Mouse (Mus musculus): ENCODE measurements around the gene Thada.

Thada gene

GRCm38 (mm10) chr17:84368213-84369014 is 97.6 kb downstream of the Thada start:
- no peak for DNase-seq

- no peak for DNase-seq
These were observed 98.3 kb downstream of the Thada start for GRCm38 (mm10) chr17:84367663-84368062.

GRCm38 (mm10) chr17:84365791-84366301 is 100.2 kb downstream of the Thada start:
- no peak for DNase-seq

- no peak for DNase-seq
These were observed 100.8 kb downstream of the Thada start for GRCm38 (mm10) chr17:84365006-84365716.

- no peak for DNase-seq
These were observed 102.6 kb downstream of the Thada start for GRCm38 (mm10) chr17:84363444-84363843.

GRCm38 (mm10) chr17:84362581-84363286 is 103.3 kb downstream of the Thada start:
- no peak for DNase-seq

GRCm38 (mm10) chr17:84361006-84361405 is 105.0 kb downstream of the Thada start:
- DNase-seq: no peak

GRCm38 (mm10) chr17:84359810-84360209 is 106.2 kb downstream of the Thada start:
- DNase-seq: no peak

GRCm38 (mm10) chr17:84358951-84359644 is 106.9 kb downstream of the Thada start:
- DNase-seq: no peak

- DNase-seq: no peak
These were observed 108.2 kb downstream of the Thada start for GRCm38 (mm10) chr17:84357776-84358175.

- DNase-seq: no peak
These were observed 109.7 kb downstream of the Thada start for GRCm38 (mm10) chr17:84356056-84356887.

- DNase-seq: no peak
These were observed 111.0 kb downstream of the Thada start for GRCm38 (mm10) chr17:84355006-84355405.

- no peak for DNase-seq
These were observed 112.1 kb downstream of the Thada start for GRCm38 (mm10) chr17:84353902-84354311.

- no peak for DNase-seq
These were observed 112.6 kb downstream of the Thada start for GRCm38 (mm10) chr17:84353224-84353901.

- no peak for DNase-seq
These were observed 113.2 kb downstream of the Thada start for GRCm38 (mm10) chr17:84352790-84353154.

GRCm38 (mm10) chr17:84351912-84352789 is 113.9 kb downstream of the Thada start:
- DNase-seq: no peak

GRCm38 (mm10) chr17:84351276-84351675 is 114.7 kb downstream of the Thada start:
- DNase-seq: no peak

- no peak for DNase-seq
These were observed 117.1 kb downstream of the Thada start for GRCm38 (mm10) chr17:84348865-84349264.

GRCm38 (mm10) chr17:84342299-84342817 is 123.6 kb downstream of the Thada start:
- DNase-seq: no peak

- no peak for DNase-seq
These were observed 124.3 kb downstream of the Thada start for GRCm38 (mm10) chr17:84341686-84342085.

All from thymus, postnatal 36 days (tissue).